Mouse (Mus musculus) G1E (cell line): ENCODE data around the gene Pex10. TPM values are rescaled to one million over a fixed set of nuclear protein-coding genes. Genes with fewer than 3 reads are reported as not detected.

Experiments
- ATAC-seq: 2 replicates; pipeline ENCODE4 v1.8.0; 2016; ENCODE audit warnings: mild to moderate bottlenecking; ENCODE audit not compliant: insufficient number of reproducible peaks, poor library complexity, low FRiP score, severe bottlenecking; ENCODE audit errors: extremely low read depth
- DNase-seq: peaks from one replicate; pipeline ENCODE4 v3.0.0; 2012; ENCODE audit warnings: low spot score
- H3K27me3 ChIP-seq: 2 replicates; pipeline ENCODE4 v1.6.1; 2012; ENCODE audit warnings: mild to moderate bottlenecking, low read length, inconsistent platforms; ENCODE audit not compliant: insufficient read depth
- H3K36me3 ChIP-seq: replicated peaks from 2 replicates; pipeline ENCODE3; 2012; ENCODE audit warnings: mild to moderate bottlenecking, inconsistent platforms
- H3K4me1 ChIP-seq: 2 replicates; pipeline ENCODE4 v1.6.1; 2012; ENCODE audit warnings: low read depth, low read length, inconsistent platforms, mixed read lengths; ENCODE audit not compliant: insufficient read depth
- H3K4me3 ChIP-seq: 2 replicates; pipeline ENCODE4 v1.5.1; 2012; ENCODE audit warnings: low read depth, mild to moderate bottlenecking, inconsistent platforms, low read length, moderate library complexity, mixed read lengths
- H3K9me3 ChIP-seq: replicated peaks from 2 replicates; pipeline ENCODE4 v1.6.1; 2012; ENCODE audit warnings: inconsistent platforms
- CTCF ChIP-seq: IDR thresholded peaks from 2 replicates; pipeline ENCODE4 v1.5.1; 2012; ENCODE audit warnings: low read depth, low read length, inconsistent platforms, mixed read lengths
- GATA1 ChIP-seq: IDR thresholded peaks from 2 replicates; pipeline ENCODE4 v1.6.1; 2012; ENCODE audit warnings: borderline replicate concordance, low read length, inconsistent platforms, mixed read lengths
- GATA2 ChIP-seq: IDR thresholded peaks from 2 replicates; pipeline ENCODE4 v1.6.1; 2012; ENCODE audit warnings: low read depth, low read length, inconsistent platforms, borderline replicate concordance
- POLR2AphosphoS5 ChIP-seq: IDR thresholded peaks from 2 replicates; pipeline ENCODE4 v1.6.1; 2012; ENCODE audit warnings: low read depth, low read length, inconsistent platforms; ENCODE audit not compliant: insufficient replicate concordance
- TAL1 ChIP-seq: conservative IDR thresholded peaks from 2 replicates; pipeline ENCODE4 v1.6.1; 2012; ENCODE audit warnings: low read depth, low read length, inconsistent platforms, mixed read lengths
- polyA plus RNA-seq: library from polyadenylated mRNA; stranded (reverse); fragments of >175 nt; gene quantifications from 2 replicates; pipeline ENCODE4 v1.2.3, GENCODE M21; 2012
- total RNA-seq, 2 experiments: library from RNA; stranded (forward) in 1 of 2; stranded (reverse) in 1 of 2; fragments of 200-1000 nt in 1 of 2; fragments of >200 nt in 1 of 2; fragmentation: Nextera tagmentation in 1 of 2; gene quantifications; 2 replicates each; pipeline ENCODE4 v1.2.3; 2014 to 2017

Pex10 gene
- total RNA-seq (2014; fragmentation: Nextera tagmentation) (15.9 and 21.1 TPM in 2 replicates), total RNA-seq (2017) (23.2 and 23.4 TPM in 2 replicates), polyA plus RNA-seq (30.3 and 40.2 TPM in 2 replicates)

GRCm38 (mm10) chr4:155066834-155067522 lies at the start of gene Pex10:
Gene Pex10 (plus strand): TSS chr4:155067016.
- Histone ChIP-seq H3K27me3 (peaks cover 11% of the 10 kb centered on the region), H3K36me3 (peaks cover 43% of the 10 kb centered on the region), H3K4me3 (peak within 1 kb of the TSS; percentile 77), H3K4me1 (peaks cover 76% of the 10 kb centered on the region), H3K9me3 (no peaks in the 10 kb centered on the region)
- DNase-seq: peak; percentile 99
- TF ChIP-seq CTCF: no peak
- no peak for TF ChIP-seq POLR2AphosphoS5
- TF ChIP-seq TAL1: no peak
- TF ChIP-seq GATA1: no peak
- no peak for TF ChIP-seq GATA2
- peak; percentile 86 for ATAC-seq

GRCm38 (mm10) chr4:155017253-155017878 lies 49.5 kb upstream of the Pex10 start:
- H3K36me3 ChIP-seq: no peaks in the 10 kb centered on the region
- H3K9me3 ChIP-seq: no peaks in the 10 kb centered on the region
- TF ChIP-seq GATA2 (no peak), CTCF (no peak), GATA1 (no peak), POLR2AphosphoS5 (no peak), TAL1 (no peak)
- peaks cover 23% of the 10 kb centered on the region for H3K27me3 ChIP-seq
- H3K4me1 ChIP-seq: no peaks in the 10 kb centered on the region; the same call in 1 of the 2 replicates
- ATAC-seq: no peak
- no peak overlapping the region for H3K4me3 ChIP-seq
- no peak for DNase-seq

GRCm38 (mm10) chr4:155018066-155018465 lies 48.8 kb upstream of the Pex10 start:
- Histone ChIP-seq H3K4me1 (no peaks in the 10 kb centered on the region; the same call in 1 of the 2 replicates), H3K9me3 (no peaks in the 10 kb centered on the region), H3K4me3 (no peak overlapping the region), H3K27me3 (peaks cover 21% of the 10 kb centered on the region), H3K36me3 (no peaks in the 10 kb centered on the region)
- DNase-seq: no peak
- TF ChIP-seq GATA2 (no peak), TAL1 (no peak)
- no peak for ATAC-seq

- Histone ChIP-seq H3K4me3 (no peak overlapping the region), H3K36me3 (no peaks in the 10 kb centered on the region), H3K27me3 (peaks cover 20% of the 10 kb centered on the region), H3K4me1 (no peaks in the 10 kb centered on the region; the same call in 1 of the 2 replicates), H3K9me3 (no peaks in the 10 kb centered on the region)
- TF ChIP-seq GATA2 (no peak), GATA1 (no peak), TAL1 (no peak), POLR2AphosphoS5 (no peak)
- peak; percentile 60 for DNase-seq
- ATAC-seq: no peak
Observed at GRCm38 (mm10) chr4:155018601-155019335, 48.0 kb upstream of the Pex10 start.

GRCm38 (mm10) chr4:155019336-155019847 lies 47.4 kb upstream of the Pex10 start:
- no peaks in the 10 kb centered on the region for H3K36me3 ChIP-seq
- ATAC-seq: no peak
- no peaks in the 10 kb centered on the region for H3K9me3 ChIP-seq
- DNase-seq: no peak
- TF ChIP-seq POLR2AphosphoS5 (no peak), GATA1 (no peak), CTCF (no peak)
- H3K4me1 ChIP-seq: no peaks in the 10 kb centered on the region; the same call in 1 of the 2 replicates
- H3K27me3 ChIP-seq: peaks cover 20% of the 10 kb centered on the region; the same call in 1 of the 2 replicates
- no peak overlapping the region for H3K4me3 ChIP-seq

- no peaks in the 10 kb centered on the region for H3K9me3 ChIP-seq
- H3K4me3 ChIP-seq: no peak overlapping the region
- H3K4me1 ChIP-seq: no peaks in the 10 kb centered on the region; the same call in 1 of the 2 replicates
- no peaks in the 10 kb centered on the region for H3K36me3 ChIP-seq
- peaks cover 13% of the 10 kb centered on the region; the same call in 1 of the 2 replicates for H3K27me3 ChIP-seq
- no peak for TF ChIP-seq POLR2AphosphoS5
- TF ChIP-seq GATA2: no peak
- no peak for TF ChIP-seq CTCF
- TF ChIP-seq TAL1: no peak
- no peak for TF ChIP-seq GATA1
- no peak for DNase-seq
- no peak for ATAC-seq
Observed at GRCm38 (mm10) chr4:155020141-155020540, 46.7 kb upstream of the Pex10 start.
